Mouse (Mus musculus): ENCODE measurements around the gene Ptges3l.
"Not testable (repeated sequence)": the region's sequence is repeated elsewhere in the genome, so short reads cannot be mapped to it uniquely, and the experiment has no call there.

Gene Ptges3l

DNA sequence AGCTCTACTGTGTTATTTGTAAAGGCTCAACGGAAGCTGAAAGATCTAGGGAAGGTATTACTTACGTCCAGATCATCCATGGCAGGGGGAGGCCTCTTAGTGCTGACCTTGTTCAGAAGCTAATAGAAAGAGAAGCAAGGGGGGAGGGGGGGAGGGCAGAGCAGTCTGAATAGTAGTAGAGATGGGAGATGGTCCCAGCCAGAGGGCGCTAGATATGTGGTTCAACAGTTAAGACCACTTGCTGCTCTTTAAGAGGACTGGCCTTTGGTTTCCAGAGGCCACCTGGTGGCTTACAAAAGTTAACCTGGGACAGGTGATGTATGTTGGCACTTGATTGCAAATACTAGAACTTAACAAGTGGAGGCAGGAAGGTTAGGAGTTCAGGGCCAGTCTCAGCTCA lies 5.5 kb downstream of the Ptges3l start:
- peak; percentile 45 for DNase-seq (ENCODE audit: low spot score)

DNA sequence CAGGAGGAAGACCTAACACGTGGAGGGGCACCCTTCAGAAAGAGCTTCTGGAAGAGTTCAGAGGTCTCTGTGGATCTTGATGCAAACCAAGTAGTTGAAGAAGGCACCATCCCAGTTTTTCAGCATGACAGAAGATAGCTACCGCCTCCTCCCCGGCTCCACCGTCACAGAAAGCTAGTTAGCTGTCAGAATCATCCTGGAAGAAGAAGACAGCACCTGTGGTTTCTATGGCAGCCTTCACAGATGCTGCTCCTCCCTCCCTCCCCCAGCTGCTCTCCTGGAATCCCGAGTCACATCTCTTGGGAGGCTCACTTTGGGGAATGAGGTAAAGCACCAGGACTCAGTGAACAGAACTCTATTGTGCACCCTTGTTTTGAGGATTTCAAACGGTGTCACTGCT lies 6.1 kb downstream of the Ptges3l start:
- no peak for DNase-seq (ENCODE audit: low spot score)

DNA sequence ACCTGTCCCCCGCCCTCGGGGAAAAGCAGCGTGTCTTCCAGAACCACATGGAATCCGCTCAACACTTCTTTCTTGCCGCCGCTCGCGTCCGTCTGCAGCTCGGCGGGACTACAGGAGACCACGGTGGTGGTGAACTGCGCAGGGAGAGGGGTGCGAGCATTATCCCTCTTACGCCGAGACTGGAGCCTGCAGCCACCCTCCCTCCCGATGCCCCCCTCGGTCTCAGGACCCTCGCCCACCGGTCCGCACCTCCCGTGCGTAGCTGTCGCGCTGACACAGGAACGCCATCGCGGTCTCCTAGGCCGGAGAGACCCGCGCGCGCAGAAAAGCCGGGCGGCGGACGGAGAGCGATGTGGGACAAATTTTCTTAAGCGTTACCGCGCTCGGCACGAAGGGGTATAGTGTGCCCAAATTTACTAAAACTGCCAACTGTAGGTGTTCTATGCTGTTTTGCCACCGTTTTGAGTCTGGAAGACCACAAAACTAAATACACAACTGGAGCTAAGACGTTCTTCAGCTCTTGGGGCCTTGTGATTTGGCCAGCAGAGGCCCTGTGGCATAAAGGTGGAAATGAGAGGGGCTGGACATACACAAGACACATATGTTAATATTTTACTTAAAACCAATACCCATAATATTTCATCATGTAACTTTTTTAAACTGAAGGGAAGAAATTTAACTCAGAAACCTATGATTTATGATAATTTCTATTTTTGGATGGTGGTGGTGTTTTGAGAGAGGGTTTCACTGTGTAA lies 7.9 kb downstream of the Ptges3l start, which contains the start of gene Aarsd1:
Gene Aarsd1, minus strand, starts transcription at position 515 of the 755 bp plus-strand sequence.
- peak; percentile 91 for DNase-seq (ENCODE audit: low spot score)

DNA sequence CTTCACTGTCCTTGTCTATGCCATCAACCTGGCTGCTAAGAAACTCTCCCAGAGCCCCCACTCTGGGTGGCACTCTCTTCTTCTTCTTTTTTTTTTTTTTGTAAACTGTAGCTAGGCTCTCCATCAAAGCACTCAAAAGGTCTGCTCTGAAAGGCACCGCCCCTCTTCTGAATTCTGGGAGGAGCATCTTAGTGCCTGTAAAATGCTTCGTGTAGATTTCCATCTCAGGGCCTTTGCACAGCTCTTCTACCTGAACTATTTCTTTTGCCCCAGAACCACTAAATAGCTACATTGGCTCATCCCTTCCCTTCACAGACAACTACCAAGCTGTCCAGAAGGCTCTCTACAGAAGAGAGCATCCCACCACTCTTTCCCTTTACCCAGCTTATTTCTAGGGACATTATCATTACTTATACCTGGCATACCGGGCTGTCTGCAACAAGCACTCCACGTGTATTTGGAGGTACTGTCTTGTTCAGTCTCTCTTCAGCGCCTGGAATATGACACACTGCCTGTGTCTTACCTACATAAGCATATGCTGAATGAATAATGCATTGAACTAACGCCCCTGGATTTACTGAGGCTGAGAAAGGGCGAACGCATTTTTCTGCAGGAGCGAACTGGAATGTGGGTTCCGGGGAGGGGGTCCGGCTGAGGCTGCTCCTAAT lies 8.6 kb downstream of the Ptges3l start:
- DNase-seq (ENCODE audit: low spot score): peak; percentile 28

DNA sequence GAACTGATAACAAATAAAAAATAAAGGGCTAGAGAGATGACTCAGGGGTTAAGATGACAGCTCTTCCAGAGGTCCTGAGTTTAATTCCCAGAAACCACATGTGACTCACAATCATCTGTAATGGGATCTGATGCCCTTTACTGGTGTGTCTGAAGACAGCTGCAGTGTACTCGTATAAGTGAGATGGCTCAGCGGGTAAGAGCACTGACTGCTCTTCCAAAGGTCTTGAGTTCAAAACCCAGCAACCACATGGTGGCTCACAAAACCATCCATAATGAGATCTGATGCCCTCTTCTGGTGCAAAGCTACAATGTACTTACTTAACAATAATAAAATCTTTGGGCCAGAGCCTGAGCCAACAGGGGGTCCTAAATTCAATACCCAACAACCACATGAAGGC lies 9.8 kb downstream of the Ptges3l start:
- no peak for DNase-seq (ENCODE audit: low spot score)

DNA sequence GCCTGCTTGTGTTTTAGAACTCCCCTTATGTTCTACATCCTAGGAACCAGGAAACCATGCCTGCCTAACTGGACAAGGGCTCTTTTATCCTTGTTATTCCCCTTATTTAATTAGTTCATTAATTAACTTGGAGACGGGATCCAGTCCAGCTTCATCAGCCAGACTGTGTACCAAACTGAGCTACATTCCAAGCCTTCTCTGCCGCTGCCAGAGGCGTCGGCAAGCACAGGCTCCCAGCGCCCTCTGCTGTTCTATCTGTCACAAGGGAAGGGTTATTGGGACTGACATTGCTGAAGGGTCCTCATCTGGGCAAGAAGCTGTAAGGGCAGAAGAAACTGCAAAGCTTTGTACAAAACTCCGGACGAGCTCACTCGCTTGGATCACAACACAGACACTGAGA lies 30.0 kb downstream of the Ptges3l start:
- peak; percentile 90 for DNase-seq (ENCODE audit: low spot score)

DNA sequence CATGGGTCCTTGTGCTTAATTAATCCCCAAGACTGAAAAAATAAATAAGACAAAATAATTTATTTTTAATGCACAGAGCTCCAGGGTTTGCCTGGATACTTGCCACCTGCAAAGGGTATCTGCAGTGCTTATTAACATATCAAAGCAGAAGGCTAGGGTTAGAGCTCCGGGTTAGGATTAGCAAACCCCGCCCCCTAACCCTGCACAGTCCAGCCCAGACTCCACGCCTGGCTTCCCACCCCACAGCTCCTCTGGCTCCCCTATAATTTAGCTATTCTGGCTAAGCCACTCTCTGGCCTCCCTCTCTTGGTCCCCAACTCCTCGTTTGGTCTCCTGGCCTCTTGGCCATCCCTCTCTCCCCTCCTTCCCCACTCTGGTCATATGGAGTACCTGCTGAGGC lies 43.3 kb downstream of the Ptges3l start:
- DNase-seq (ENCODE audit: low spot score): peak; percentile 4

DNA sequence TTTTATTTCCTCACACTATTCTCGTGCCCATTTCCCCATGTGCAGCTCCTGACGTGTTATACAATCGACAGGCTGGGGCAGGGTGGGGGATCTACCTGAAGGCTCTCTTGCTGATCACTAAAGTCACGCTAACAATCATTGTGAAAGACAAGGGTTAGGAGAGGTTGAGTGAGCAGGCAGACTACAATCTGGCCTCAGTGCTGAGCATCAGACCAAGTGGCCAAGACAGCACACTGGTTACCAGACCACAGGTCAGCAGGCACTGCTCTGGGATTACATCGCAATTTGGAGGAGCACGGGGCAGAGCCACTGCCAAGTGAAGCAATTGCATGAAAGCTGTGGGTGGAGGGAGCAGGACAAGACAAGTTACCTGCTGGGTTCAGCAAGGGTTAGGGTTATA lies 46.2 kb downstream of the Ptges3l start:
- no peak for DNase-seq (ENCODE audit: low spot score)

DNA sequence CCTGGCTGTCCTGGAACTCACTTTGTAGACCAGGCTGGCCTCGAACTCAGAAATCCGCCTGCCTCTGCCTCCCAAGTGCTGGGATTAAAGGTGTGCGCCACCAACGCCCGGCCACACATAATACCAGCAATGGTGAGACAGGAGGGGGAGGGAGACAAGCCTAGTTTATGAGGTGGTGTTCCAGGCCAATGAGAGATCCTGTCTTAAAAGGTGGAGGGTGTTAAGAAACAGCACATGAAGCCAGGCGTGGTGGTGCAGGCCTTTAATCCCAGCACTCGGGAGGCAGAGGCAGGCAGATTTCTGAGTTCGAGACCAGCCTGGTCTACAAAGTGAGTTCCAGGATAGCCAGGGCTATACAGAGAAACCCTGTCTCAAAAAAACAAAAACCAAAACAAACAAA lies 46.9 kb downstream of the Ptges3l start:
- not testable (repeated sequence) for DNase-seq (ENCODE audit: low spot score)

DNA sequence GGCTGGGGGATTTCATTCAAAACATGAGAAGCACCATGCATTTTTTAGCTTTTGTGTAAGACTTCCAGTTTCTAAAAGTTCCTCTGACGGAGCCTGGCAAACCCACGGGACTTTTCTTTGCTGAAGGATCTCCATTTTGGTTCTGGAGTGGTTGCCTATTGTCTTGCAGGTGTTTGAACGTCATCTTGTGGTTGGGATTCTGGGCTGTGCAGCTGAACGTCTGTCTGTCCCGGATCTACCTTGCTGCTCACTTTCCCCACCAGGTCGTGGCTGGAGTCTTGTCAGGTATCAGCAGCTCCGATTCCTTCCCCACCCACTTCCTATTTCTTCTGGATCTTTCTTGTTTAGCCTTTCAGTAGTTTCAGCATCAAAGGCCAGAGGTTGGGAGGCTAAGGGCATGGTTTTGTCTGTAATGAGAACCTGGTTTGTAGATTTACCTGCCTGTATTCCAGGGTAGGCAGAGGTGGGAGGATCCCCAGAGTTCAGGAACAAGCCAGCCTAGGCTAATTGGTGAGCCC lies 50.7 kb downstream of the Ptges3l start:
- DNase-seq (ENCODE audit: low spot score): no peak

DNA sequence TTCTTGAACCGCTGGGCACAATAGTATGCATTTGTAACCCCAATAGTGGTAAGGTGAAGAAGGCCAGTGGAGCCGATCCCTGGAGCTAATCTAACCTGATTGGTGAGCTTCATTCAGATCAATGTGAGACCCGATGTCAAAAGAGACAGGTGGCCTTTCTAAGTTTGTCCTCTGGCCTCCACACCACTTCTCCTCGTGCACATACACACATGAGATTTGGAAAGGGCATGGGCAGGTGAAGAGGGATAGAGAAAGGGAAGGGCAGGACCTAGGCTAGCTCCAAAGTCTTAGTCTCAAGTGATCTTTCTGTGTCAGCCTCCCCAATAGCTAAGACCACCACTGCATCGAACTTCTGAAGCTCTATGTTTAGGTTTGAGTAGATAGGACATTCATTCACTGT lies 55.0 kb downstream of the Ptges3l start:
- DNase-seq (ENCODE audit: low spot score): no peak
